Mouse (Mus musculus) stomach, embryonic 14.5 days (tissue): ENCODE measurements at regions not wholly inside any gene's neighbourhood (a gene's known extent, or its start where the extent isn't known, plus 50 kb on each side); places are given as distances from the start of the nearest gene placed in this dataset. TPM values are rescaled to one million over a fixed set of nuclear protein-coding genes. Genes with fewer than 3 reads are reported as not detected.

ENCODE experiments used
- ATAC-seq: fragments of 200-750 bp; cut with Nextera tagmentation; 2 replicates; pipeline ENCODE4 v1.8.0; 2017; ENCODE audit warnings: low read depth, moderate TSS enrichment; ENCODE audit not compliant: insufficient number of reproducible peaks, insufficient read depth, low FRiP score
- H3K27ac ChIP-seq: fragments of 300-500 bp; sonication (generic); 2 replicates; pipeline ENCODE4 v1.5.1; 2014; ENCODE audit warnings: mild to moderate bottlenecking, low read length, moderate library complexity, mixed read lengths
- H3K27me3 ChIP-seq: fragments of 300-500 bp; sonication (generic); 2 replicates; pipeline ENCODE4 v1.6.1; 2014; ENCODE audit warnings: low read length, control low read depth, mixed read lengths; ENCODE audit not compliant: control insufficient read depth, insufficient read depth
- H3K36me3 ChIP-seq: fragments of 300-500 bp; sonication (generic); 2 replicates; pipeline ENCODE4 v1.6.1; 2014; ENCODE audit warnings: mild to moderate bottlenecking, control low read depth, low read length, moderate library complexity, mixed read lengths; ENCODE audit not compliant: control insufficient read depth, insufficient read depth
- H3K4me1 ChIP-seq: fragments of 300-500 bp; sonication (generic); 2 replicates; pipeline ENCODE4 v1.6.1; 2014; ENCODE audit warnings: low read length, control low read depth, mixed read lengths; ENCODE audit not compliant: control insufficient read depth, insufficient read depth
- H3K4me2 ChIP-seq: fragments of 300-500 bp; sonication (generic); replicated peaks from 2 replicates; pipeline ENCODE4 v1.6.1; 2014; ENCODE audit warnings: low read depth, low read length, control low read depth
- H3K4me3 ChIP-seq: fragments of 300-500 bp; sonication (generic); 2 replicates; pipeline ENCODE4 v1.5.1; 2014; ENCODE audit warnings: low read depth, low read length, control low read depth
- H3K9ac ChIP-seq: fragments of 300-500 bp; sonication (generic); replicated peaks from 2 replicates; pipeline ENCODE4 v1.6.1; 2014; ENCODE audit warnings: low read depth, mild to moderate bottlenecking, control low read depth, low read length, moderate library complexity, mixed read lengths
- H3K9me3 ChIP-seq: fragments of 300-500 bp; sonication (generic); 2 replicates; pipeline ENCODE4 v1.6.1; 2016; ENCODE audit warnings: low read depth, low read length, control low read depth; ENCODE audit not compliant: control insufficient read depth
- WGBS: fragments of 180-500 bp; shearing (Covaris S2); extraction: QIAGEN DNeasy Blood & Tissue Kit; methylation state at CpG from one replicate; pipeline ENCODE4 v1.1.7; 2014; 5-methylcytosine and 5-hydroxymethylcytosine counted together
- microRNA-seq: library from miRNA; unstranded; fragments of <30 nt; microRNA quantifications from one replicate; pipeline ENCODE4, GENCODE M21; 2016

GRCm38 (mm10) chr2:172197746-172198145 is 50.5 kb upstream of the Mc3r start:
- Histone ChIP-seq H3K9ac (no peak overlapping the region), H3K4me3 (no peak overlapping the region), H3K4me1 (no peaks in the 10 kb centered on the region), H3K27ac (no peak overlapping the region), H3K4me2 (no peak overlapping the region), H3K36me3 (no peaks in the 10 kb centered on the region), H3K27me3 (no peaks in the 10 kb centered on the region), H3K9me3 (no peaks in the 10 kb centered on the region)
- WGBS, result 27% methylated on average over 11 of the region's 11 CpGs
- ATAC-seq, result no peak

Small RNAs in the stretch of these regions (microRNA-seq; reads per million reads assigned to microRNA genes)
- gene Gm44301, result not detected
